Mouse (Mus musculus) liver, embryonic 13.5 days (tissue): ENCODE data around the gene Lyrm7. TPM values are rescaled to one million over a fixed set of nuclear protein-coding genes. Genes with fewer than 3 reads are reported as not detected.

Experiments used
- ATAC-seq: fragments of 200-750 bp; cut with Nextera tagmentation; 2 replicates; pipeline ENCODE4 v1.8.0; 2017; ENCODE audit warnings: low read depth, mild to moderate bottlenecking, moderate number of reproducible peaks, moderate library complexity
- DNase-seq: peaks from one replicate; pipeline ENCODE4 v3.0.0; 2022
- H3K27ac ChIP-seq: fragments of 300-500 bp; sonication (generic); 2 replicates; pipeline ENCODE4 v1.5.1; 2015; ENCODE audit warnings: moderate library complexity, mild to moderate bottlenecking, inconsistent platforms
- H3K27me3 ChIP-seq: fragments of 300-500 bp; sonication (generic); 2 replicates; pipeline ENCODE4 v1.6.1; 2015; ENCODE audit warnings: mild to moderate bottlenecking, inconsistent platforms
- H3K36me3 ChIP-seq: fragments of 300-500 bp; sonication (generic); 2 replicates; pipeline ENCODE4 v1.6.1; 2015; ENCODE audit warnings: mild to moderate bottlenecking, inconsistent platforms
- H3K4me1 ChIP-seq: fragments of 300-500 bp; sonication (generic); replicated peaks from 2 replicates; pipeline ENCODE4 v1.6.1; 2015; ENCODE audit warnings: inconsistent platforms
- H3K4me2 ChIP-seq: fragments of 300-500 bp; sonication (generic); 2 replicates; pipeline ENCODE4 v1.6.1; 2015; ENCODE audit warnings: inconsistent platforms, mild to moderate bottlenecking, moderate library complexity
- H3K4me3 ChIP-seq: fragments of 300-500 bp; sonication (generic); replicated peaks from 2 replicates; pipeline ENCODE4 v1.5.1; 2015; ENCODE audit warnings: mild to moderate bottlenecking, inconsistent platforms
- H3K9ac ChIP-seq: fragments of 300-500 bp; sonication (generic); 2 replicates; pipeline ENCODE4 v1.6.1; 2015; ENCODE audit warnings: mild to moderate bottlenecking, inconsistent platforms
- H3K9me3 ChIP-seq: fragments of 300-500 bp; sonication (generic); replicated peaks from 2 replicates; pipeline ENCODE4 v1.6.1; 2016; ENCODE audit warnings: inconsistent platforms
- WGBS: fragments of 180-500 bp; shearing (Covaris S2); methylation state at CpG from one replicate; pipeline ENCODE4 v1.1.7; 2015; ENCODE audit not compliant: insufficient replicate concordance; 5-methylcytosine and 5-hydroxymethylcytosine counted together
- polyA plus RNA-seq: library from polyadenylated mRNA; unstranded; fragments of >200 nt; fragmentation: Nextera tagmentation; extraction: Ambion mirVana; gene quantifications from 2 replicates; pipeline ENCODE4 v1.2.1, GENCODE M21; 2015

The Lyrm7 gene
- polyA plus RNA-seq, 1 experiment from 2014 or later, result 5.6 TPM

DNA sequence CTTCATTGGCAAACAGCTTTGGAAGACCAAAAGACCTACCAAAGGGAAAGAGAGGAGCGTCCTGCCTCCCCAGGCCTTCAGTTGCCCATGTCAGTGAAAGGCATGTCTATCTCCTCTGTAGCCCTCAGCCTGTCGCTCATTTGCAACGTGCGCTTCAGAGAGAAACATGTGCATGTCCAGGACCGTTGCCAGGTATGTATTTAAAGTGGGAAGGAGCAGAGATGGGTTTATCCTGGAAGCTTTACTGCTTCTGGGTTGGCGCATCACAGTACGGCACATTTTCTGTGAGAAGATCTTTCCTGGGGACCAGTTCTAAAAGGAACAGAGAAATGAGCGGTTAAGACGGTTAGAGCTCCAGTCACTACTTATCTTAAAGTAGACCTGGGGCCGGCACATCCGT is 19.8 kb downstream of the Lyrm7 start:
- 75% methylated on average over 11 of the region's 11 CpGs for WGBS
- DNase-seq (no peak), ATAC-seq (no peak)
- H3K9ac ChIP-seq, result no peak overlapping the region
- no peaks in the 10 kb centered on the region for H3K27me3 ChIP-seq
- H3K36me3 ChIP-seq, result no peaks in the 10 kb centered on the region
- 0 out of 2 replicates have a peak, but pooled peaks cover 2% of the 10 kb centered on the region for H3K9me3 ChIP-seq
- peaks cover 6% of the 10 kb centered on the region; the same call in 1 of the 2 replicates for H3K4me1 ChIP-seq
- no peak overlapping the region for H3K27ac ChIP-seq
- H3K4me2 ChIP-seq, result no peak overlapping the region
- no peak overlapping the region for H3K4me3 ChIP-seq

GRCm38 (mm10) chr11:54839696-54840095 is 21.0 kb downstream of the Lyrm7 start:
- H3K9me3 ChIP-seq, result 0 out of 2 replicates have a peak, but pooled peaks cover 2% of the 10 kb centered on the region
- H3K4me2 ChIP-seq, result no peak overlapping the region
- DNase-seq (no peak), ATAC-seq (no peak)
- H3K4me1 ChIP-seq, result peaks cover 4% of the 10 kb centered on the region; the same call in 1 of the 2 replicates
- H3K4me3 ChIP-seq, result no peak overlapping the region
- WGBS, result 82% methylated on average over 4 of the region's 4 CpGs
- H3K27ac ChIP-seq, result no peak overlapping the region
- H3K9ac ChIP-seq, result no peak overlapping the region
- H3K27me3 ChIP-seq, result no peaks in the 10 kb centered on the region
- H3K36me3 ChIP-seq, result no peaks in the 10 kb centered on the region

GRCm38 (mm10) chr11:54836106-54836505 is 24.6 kb downstream of the Lyrm7 start:
- Histone ChIP-seq H3K27me3 (no peaks in the 10 kb centered on the region), H3K4me3 (no peak overlapping the region), H3K9me3 (0 out of 2 replicates have a peak, but pooled peaks cover 2% of the 10 kb centered on the region), H3K27ac (no peak overlapping the region), H3K9ac (no peak overlapping the region), H3K4me1 (no peaks in the 10 kb centered on the region), H3K36me3 (no peaks in the 10 kb centered on the region), H3K4me2 (no peak overlapping the region)
- WGBS, result 76% methylated on average over 9 of the region's 9 CpGs
- DNase-seq (no peak), ATAC-seq (no peak)

GRCm38 (mm10) chr11:54834596-54834995 is 26.1 kb downstream of the Lyrm7 start:
- Histone ChIP-seq H3K27ac (no peak overlapping the region), H3K4me1 (no peaks in the 10 kb centered on the region), H3K9ac (no peak overlapping the region), H3K36me3 (no peaks in the 10 kb centered on the region), H3K27me3 (no peaks in the 10 kb centered on the region), H3K4me3 (no peak overlapping the region), H3K9me3 (no peaks in the 10 kb centered on the region), H3K4me2 (no peak overlapping the region)
- 50% methylated on average over 2 of the region's 2 CpGs for WGBS
- no peak for ATAC-seq
- peak; percentile 4 for DNase-seq

DNA sequence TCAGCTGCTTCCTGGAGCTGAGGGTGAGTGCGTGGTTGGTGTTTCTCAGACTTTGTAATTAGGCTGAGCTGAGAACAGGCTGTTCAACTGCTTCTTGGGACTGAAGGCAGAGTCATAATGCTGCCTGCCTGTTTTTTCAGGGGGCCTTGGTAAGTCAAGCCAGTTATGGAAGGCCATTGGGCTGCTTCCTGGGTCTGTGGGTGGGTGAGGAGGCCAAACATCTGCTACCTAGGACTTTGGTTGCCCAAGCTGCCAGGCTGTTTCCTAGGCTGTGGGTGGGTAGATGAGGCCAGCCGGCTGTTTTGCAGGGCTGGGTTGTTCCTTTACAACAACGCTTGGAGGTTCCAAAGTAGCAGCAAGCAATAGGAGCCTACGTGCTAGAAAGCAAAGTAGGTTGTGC is 26.9 kb downstream of the Lyrm7 start:
- Histone ChIP-seq H3K9me3 (no peaks in the 10 kb centered on the region), H3K27ac (no peak overlapping the region), H3K4me2 (no peak overlapping the region), H3K4me1 (no peaks in the 10 kb centered on the region), H3K27me3 (no peaks in the 10 kb centered on the region), H3K9ac (no peak overlapping the region), H3K36me3 (no peaks in the 10 kb centered on the region), H3K4me3 (no peak overlapping the region)
- DNase-seq (no peak), ATAC-seq (no peak)
- WGBS, result 76% methylated on average over 4 of the region's 4 CpGs

DNA sequence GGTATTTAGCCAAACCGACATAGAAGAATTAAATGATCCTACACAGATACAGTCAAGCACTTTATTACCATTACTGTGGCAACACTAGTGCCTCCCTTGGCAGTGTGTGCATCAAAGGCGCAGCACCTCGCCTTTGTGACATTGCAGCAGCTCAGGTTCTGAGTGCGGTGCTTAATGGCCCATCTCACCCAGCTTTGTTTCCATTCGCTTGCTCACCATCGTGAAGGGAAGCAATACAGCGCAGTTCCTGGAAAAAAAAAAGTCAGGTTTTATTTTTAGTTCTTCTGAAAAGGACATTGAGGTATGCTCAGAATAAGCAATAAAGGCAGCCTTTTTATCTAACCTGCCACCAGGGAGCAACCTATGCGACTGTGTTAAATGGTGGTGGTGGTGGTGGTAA is 33.9 kb downstream of the Lyrm7 start:
- Histone ChIP-seq H3K9me3 (no peaks in the 10 kb centered on the region), H3K4me2 (no peak overlapping the region), H3K4me1 (no peaks in the 10 kb centered on the region), H3K36me3 (no peaks in the 10 kb centered on the region), H3K27me3 (no peaks in the 10 kb centered on the region), H3K4me3 (no peak overlapping the region), H3K27ac (no peak overlapping the region), H3K9ac (no peak overlapping the region)
- no peak for ATAC-seq
- DNase-seq, result no peak
- WGBS, result 78% methylated on average over 8 of the region's 8 CpGs

DNA sequence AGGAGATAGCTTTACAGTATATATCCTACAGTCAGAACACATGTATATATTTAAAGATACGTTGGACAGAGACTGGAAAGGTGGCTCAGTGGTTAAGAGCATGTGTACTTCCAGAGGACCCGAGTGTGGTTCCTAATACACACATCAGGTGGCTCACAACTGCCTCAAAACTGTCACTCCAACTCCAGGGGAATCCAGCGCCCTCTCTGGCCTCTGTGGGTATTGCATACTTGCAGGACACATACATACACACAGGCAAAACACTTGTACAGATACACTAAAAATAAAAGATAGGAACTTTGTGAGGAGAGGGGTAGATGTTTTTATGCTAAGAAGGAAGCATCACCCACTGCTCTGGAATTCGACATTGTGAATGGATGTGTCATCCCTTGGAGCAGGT is 34.9 kb downstream of the Lyrm7 start:
- Histone ChIP-seq H3K36me3 (no peaks in the 10 kb centered on the region), H3K27ac (no peak overlapping the region), H3K4me2 (no peak overlapping the region), H3K4me3 (no peak overlapping the region), H3K9me3 (no peaks in the 10 kb centered on the region), H3K27me3 (no peaks in the 10 kb centered on the region), H3K4me1 (no peaks in the 10 kb centered on the region), H3K9ac (no peak overlapping the region)
- DNase-seq, result no peak
- WGBS, result 57% methylated on average over 4 of the region's 4 CpGs
- ATAC-seq, result no peak

DNA sequence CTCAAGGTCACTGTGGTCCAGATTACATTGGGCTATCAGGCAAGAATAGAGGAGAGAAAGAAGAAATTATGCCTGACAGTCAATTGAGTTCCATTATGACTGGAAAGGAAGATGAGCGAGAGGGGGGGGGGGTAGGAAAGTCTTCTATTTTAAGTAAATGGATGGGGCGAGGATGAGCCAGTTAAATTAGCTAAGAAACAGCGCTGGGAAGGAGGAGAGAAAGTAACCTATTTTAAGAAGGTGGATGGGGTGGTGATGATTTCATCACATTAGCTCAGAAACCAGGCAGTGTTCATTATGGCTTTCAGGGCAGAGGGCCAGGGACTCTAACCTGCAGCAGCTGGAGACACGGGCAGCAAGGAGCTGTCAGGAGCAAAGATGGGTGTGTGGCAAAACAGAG is 37.2 kb downstream of the Lyrm7 start:
- H3K4me1 ChIP-seq, result no peaks in the 10 kb centered on the region
- H3K9ac ChIP-seq, result no peak overlapping the region
- H3K27ac ChIP-seq, result no peak overlapping the region
- H3K9me3 ChIP-seq, result no peaks in the 10 kb centered on the region
- H3K4me2 ChIP-seq, result no peak overlapping the region
- H3K4me3 ChIP-seq, result no peak overlapping the region
- no peaks in the 10 kb centered on the region for H3K27me3 ChIP-seq
- H3K36me3 ChIP-seq, result no peaks in the 10 kb centered on the region
- 63% methylated on average over 4 of the region's 4 CpGs for WGBS
- no peak for ATAC-seq
- no peak for DNase-seq

DNA sequence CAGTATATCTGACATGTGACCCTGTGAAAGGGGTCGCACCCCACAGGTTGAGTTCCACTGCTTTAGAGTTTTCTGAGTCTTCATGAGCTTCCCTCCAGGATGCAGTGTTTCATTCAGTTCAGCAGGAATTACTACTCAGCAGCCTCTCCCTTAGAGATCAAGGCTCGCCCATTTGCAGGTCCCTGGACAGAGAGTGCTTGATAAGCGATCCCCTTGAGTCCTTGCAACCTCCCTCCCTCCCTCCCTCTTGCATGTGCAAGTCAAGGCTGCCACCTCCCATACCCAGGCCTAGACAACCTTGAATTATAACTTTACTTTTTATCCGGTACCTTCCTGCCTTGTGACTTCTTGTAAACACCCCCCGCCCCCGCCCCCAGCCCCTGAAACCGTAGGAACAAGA is 41.2 kb downstream of the Lyrm7 start:
- H3K27ac ChIP-seq, result no peak overlapping the region
- no peak overlapping the region for H3K9ac ChIP-seq
- H3K4me2 ChIP-seq, result no peak overlapping the region
- H3K36me3 ChIP-seq, result no peaks in the 10 kb centered on the region
- no peaks in the 10 kb centered on the region for H3K27me3 ChIP-seq
- ATAC-seq (no peak), DNase-seq (no peak)
- no peaks in the 10 kb centered on the region for H3K4me1 ChIP-seq
- 72% methylated on average over 7 of the region's 7 CpGs for WGBS
- H3K9me3 ChIP-seq, result no peaks in the 10 kb centered on the region
- no peak overlapping the region for H3K4me3 ChIP-seq

DNA sequence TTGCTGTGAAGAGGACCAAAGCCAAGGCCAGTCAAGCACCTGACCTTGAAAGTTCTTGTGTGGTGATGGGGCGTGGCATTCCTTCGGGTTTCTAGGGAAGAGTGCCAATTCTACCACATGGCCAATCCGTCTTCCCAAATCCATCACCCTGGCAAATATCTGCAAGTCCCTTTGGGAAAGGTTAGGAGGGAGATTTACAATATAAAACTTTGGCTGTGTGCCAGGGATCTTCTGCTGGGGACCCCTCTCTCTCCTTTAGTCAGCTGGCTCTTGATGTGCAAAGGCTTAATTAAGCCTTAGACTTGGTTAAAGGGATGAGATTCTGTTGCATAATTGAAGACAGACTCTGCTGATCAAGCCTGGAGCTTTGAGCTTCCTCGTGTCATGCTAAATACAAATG is 43.3 kb downstream of the Lyrm7 start:
- no peak overlapping the region for H3K27ac ChIP-seq
- H3K4me2 ChIP-seq, result no peak overlapping the region
- 0 out of 2 replicates have a peak, but pooled peaks cover 5% of the 10 kb centered on the region for H3K4me1 ChIP-seq
- no peak overlapping the region for H3K4me3 ChIP-seq
- H3K9me3 ChIP-seq, result no peaks in the 10 kb centered on the region
- WGBS, result 69% methylated on average over 4 of the region's 4 CpGs
- DNase-seq (no peak), ATAC-seq (no peak)
- no peaks in the 10 kb centered on the region for H3K27me3 ChIP-seq
- H3K36me3 ChIP-seq, result no peaks in the 10 kb centered on the region
- no peak overlapping the region for H3K9ac ChIP-seq

- Histone ChIP-seq H3K9me3 (no peaks in the 10 kb centered on the region), H3K27me3 (no peaks in the 10 kb centered on the region), H3K4me2 (no peak overlapping the region), H3K27ac (no peak overlapping the region), H3K4me1 (0 out of 2 replicates have a peak, but pooled peaks cover 5% of the 10 kb centered on the region), H3K36me3 (no peaks in the 10 kb centered on the region), H3K9ac (no peak overlapping the region), H3K4me3 (no peak overlapping the region)
- ATAC-seq (no peak), DNase-seq (no peak)
Measured at GRCm38 (mm10) chr11:54815659-54816058, 45.1 kb downstream of the Lyrm7 start.

GRCm38 (mm10) chr11:54812812-54813516 is 47.8 kb downstream of the Lyrm7 start:
- no peak overlapping the region for H3K9ac ChIP-seq
- no peak for ATAC-seq

More at GRCm38 (mm10) chr11:54812812-54813516, 47.8 kb downstream of the Lyrm7 start:
- Histone ChIP-seq H3K4me2 (no peak overlapping the region), H3K27me3 (no peaks in the 10 kb centered on the region), H3K4me3 (no peak overlapping the region), H3K27ac (no peak overlapping the region), H3K36me3 (no peaks in the 10 kb centered on the region), H3K4me1 (0 out of 2 replicates have a peak, but pooled peaks cover 5% of the 10 kb centered on the region), H3K9me3 (no peaks in the 10 kb centered on the region)
- no peak for DNase-seq
- WGBS, result 57% methylated on average over 8 of the region's 8 CpGs
